Mouse (Mus musculus) testis, adult 2 months (tissue): ENCODE data around the gene Scly.

Experiments
- CTCF ChIP-seq: fragments of 200-500 bp; IDR thresholded peaks from 2 replicates; pipeline ENCODE4 v1.5.1; 2012; ENCODE audit warnings: low read depth, mild to moderate bottlenecking, inconsistent platforms, low read length, moderate library complexity; ENCODE audit not compliant: control insufficient read depth, insufficient read depth, insufficient replicate concordance
- POLR2A ChIP-seq: fragments of 200-500 bp; IDR thresholded peaks from 2 replicates; pipeline ENCODE4 v1.6.1; 2012; ENCODE audit warnings: low read depth, mild to moderate bottlenecking, inconsistent platforms, low read length, moderate library complexity; ENCODE audit not compliant: control insufficient read depth

GRCm38 (mm10) chr1:91297799-91298744, at the start of gene Scly:
- TF ChIP-seq CTCF (no peak), POLR2A (peak; percentile 31)
